Mouse (Mus musculus) olfactory bulb, adult 2 months (tissue): ENCODE results near the gene 0610012G03Rik.

Source experiments
- CTCF ChIP-seq: fragments of 200-500 bp; IDR thresholded peaks from 2 replicates; pipeline ENCODE4 v1.5.1; 2012; ENCODE audit warnings: low read depth, mild to moderate bottlenecking, low read length, moderate library complexity; ENCODE audit not compliant: insufficient read depth
- POLR2A ChIP-seq: fragments of 200-500 bp; IDR thresholded peaks from 2 replicates; pipeline ENCODE4 v1.6.1; 2012; ENCODE audit warnings: mild to moderate bottlenecking, low read depth, low read length, moderate library complexity; ENCODE audit not compliant: insufficient read depth

DNA sequence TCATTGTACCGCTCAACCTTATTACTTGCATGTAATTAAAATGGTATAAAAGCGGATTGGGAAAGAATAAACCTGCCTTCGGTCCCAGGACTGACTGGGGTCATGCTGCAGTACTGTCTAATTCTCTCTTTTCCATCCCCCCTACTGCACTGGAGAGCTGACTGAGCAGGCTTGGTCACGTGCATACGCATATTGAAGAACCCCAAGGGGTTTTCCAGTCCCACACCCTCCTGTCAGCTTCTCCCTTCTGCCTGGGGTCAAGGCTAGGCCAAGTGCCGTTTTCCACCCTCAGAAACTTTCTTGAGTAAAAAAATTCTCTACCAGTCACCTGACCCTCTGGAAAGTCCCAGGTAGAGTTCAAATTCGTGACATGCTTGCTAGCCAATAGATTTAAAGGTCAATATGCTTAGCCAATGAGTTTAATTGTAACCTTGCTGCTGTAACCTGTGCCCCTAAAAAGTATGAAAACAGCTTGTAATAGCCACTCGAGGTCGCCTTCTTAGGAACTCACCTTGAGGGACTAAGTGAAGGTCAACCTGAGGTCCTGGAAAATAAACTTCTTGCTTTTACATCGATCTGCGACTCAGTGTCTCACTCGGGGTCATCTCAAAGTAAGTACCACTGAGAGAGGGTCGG, 21.6 kb downstream of the 0610012G03Rik start:
- no peak for TF ChIP-seq POLR2A
- no peak for TF ChIP-seq CTCF
